Mouse (Mus musculus): ENCODE results near the gene Sirpb1a. TPM values are rescaled to one million over a fixed set of nuclear protein-coding genes. Genes with fewer than 3 reads are reported as not detected.

Sirpb1a gene
- polyA plus RNA-seq, 1 experiment from 2014 or later = not detected

- Histone ChIP-seq H3K4me1 (replicated peaks; ENCODE audit: control insufficient read depth, insufficient read depth, low read length) (no peaks in the 10 kb centered on the region), H3K27me3 (replicated peaks; ENCODE audit: control insufficient read depth, insufficient read depth, low read length) (no peaks in the 10 kb centered on the region), H3K27ac (ENCODE audit: low read length) (no peak overlapping the region), H3K36me3 (ENCODE audit: control insufficient read depth, insufficient read depth) (no peaks in the 10 kb centered on the region), H3K4me3 (replicated peaks; ENCODE audit: low read length) (no peak overlapping the region), H3K9me3 (ENCODE audit: control insufficient read depth, low read length) (no peaks in the 10 kb centered on the region), H3K4me2 (ENCODE audit: low read length) (no peak overlapping the region), H3K9ac (replicated peaks; ENCODE audit: low read depth, low read length) (no peak overlapping the region)
- 73% methylated on average over 2 of the region's 2 CpGs for WGBS
- ATAC-seq = no peak
Measured at GRCm38 (mm10) chr3:15334182-15334581, 92.1 kb downstream of the Sirpb1a start.

- 89% methylated on average over 3 of the region's 3 CpGs for WGBS
Measured at GRCm38 (mm10) chr3:15332063-15332462, 94.3 kb downstream of the Sirpb1a start, which contains the start of gene Gm9733. Gene Gm9733 (minus strand): TSS chr3:15332302.

GRCm38 (mm10) chr3:15331545-15331944, 94.8 kb downstream of the Sirpb1a start:
- H3K36me3 ChIP-seq (ENCODE audit: control insufficient read depth, insufficient read depth) = no peaks in the 10 kb centered on the region
- H3K4me2 ChIP-seq (ENCODE audit: low read length) = no peak overlapping the region
- H3K27ac ChIP-seq (ENCODE audit: low read length) = no peak overlapping the region
- 71% methylated on average over 3 of the region's 3 CpGs for WGBS
- no peak overlapping the region for H3K9ac ChIP-seq (replicated peaks; ENCODE audit: low read depth, low read length)
- H3K9me3 ChIP-seq (ENCODE audit: control insufficient read depth, low read length) = no peaks in the 10 kb centered on the region
- H3K4me1 ChIP-seq (replicated peaks; ENCODE audit: control insufficient read depth, insufficient read depth, low read length) = no peaks in the 10 kb centered on the region
- H3K4me3 ChIP-seq (replicated peaks; ENCODE audit: low read length) = no peak overlapping the region
- no peaks in the 10 kb centered on the region for H3K27me3 ChIP-seq (replicated peaks; ENCODE audit: control insufficient read depth, insufficient read depth, low read length)
- ATAC-seq = no peak

More at GRCm38 (mm10) chr3:15332063-15332462, 94.3 kb downstream of the Sirpb1a start, which contains the start of gene Gm9733:
- Histone ChIP-seq H3K9ac (replicated peaks; ENCODE audit: low read depth, low read length) (no peak within 1 kb of the TSS), H3K36me3 (ENCODE audit: control insufficient read depth, insufficient read depth) (no peaks in the 10 kb centered on the region), H3K4me1 (replicated peaks; ENCODE audit: control insufficient read depth, insufficient read depth, low read length) (no peaks in the 10 kb centered on the region), H3K4me3 (replicated peaks; ENCODE audit: low read length) (no peak within 1 kb of the TSS), H3K27ac (ENCODE audit: low read length) (no peak within 1 kb of the TSS), H3K27me3 (replicated peaks; ENCODE audit: control insufficient read depth, insufficient read depth, low read length) (no peaks in the 10 kb centered on the region), H3K4me2 (ENCODE audit: low read length) (no peak within 1 kb of the TSS), H3K9me3 (ENCODE audit: control insufficient read depth, low read length) (no peaks in the 10 kb centered on the region)
- no peak for ATAC-seq

- Histone ChIP-seq H3K4me1 (replicated peaks; ENCODE audit: control insufficient read depth, insufficient read depth, low read length) (no peaks in the 10 kb centered on the region), H3K4me3 (replicated peaks; ENCODE audit: low read length) (no peak overlapping the region), H3K9ac (replicated peaks; ENCODE audit: low read depth, low read length) (no peak overlapping the region), H3K27ac (ENCODE audit: low read length) (no peak overlapping the region), H3K27me3 (replicated peaks; ENCODE audit: control insufficient read depth, insufficient read depth, low read length) (no peaks in the 10 kb centered on the region), H3K4me2 (ENCODE audit: low read length) (no peak overlapping the region), H3K9me3 (ENCODE audit: control insufficient read depth, low read length) (no peaks in the 10 kb centered on the region), H3K36me3 (ENCODE audit: control insufficient read depth, insufficient read depth) (no peaks in the 10 kb centered on the region)
- no peak for ATAC-seq
Measured at GRCm38 (mm10) chr3:15329549-15329948, 96.8 kb downstream of the Sirpb1a start.

Other genes starting within 250 kb of the Sirpb1a start
- not detected in 2 replicates for gene Gm9733, start 94.2 kb downstream of the Sirpb1a start, polyA plus RNA-seq (2015; fragmentation: Nextera tagmentation; extraction: Ambion mirVana)
- gene Sirpb1b, start 148.5 kb upstream of the Sirpb1a start, polyA plus RNA-seq (2015; fragmentation: Nextera tagmentation; extraction: Ambion mirVana) = not detected in 2 replicates

Measured in forebrain, embryonic 16.5 days (tissue).